Mouse (Mus musculus): ENCODE results near the gene Hamp. TPM values are rescaled to one million over a fixed set of nuclear protein-coding genes. Genes with fewer than 3 reads are reported as not detected.

Hamp gene
- total RNA-seq, 2 experiments from 2014 or later = not detected

GRCm38 (mm10) chr7:30917219-30917618 lies 26.6 kb downstream of the Hamp start:
- no peak for ATAC-seq (replicated peaks; ENCODE audit: low FRiP score, low TSS enrichment, poor library complexity, severe bottlenecking)

DNA sequence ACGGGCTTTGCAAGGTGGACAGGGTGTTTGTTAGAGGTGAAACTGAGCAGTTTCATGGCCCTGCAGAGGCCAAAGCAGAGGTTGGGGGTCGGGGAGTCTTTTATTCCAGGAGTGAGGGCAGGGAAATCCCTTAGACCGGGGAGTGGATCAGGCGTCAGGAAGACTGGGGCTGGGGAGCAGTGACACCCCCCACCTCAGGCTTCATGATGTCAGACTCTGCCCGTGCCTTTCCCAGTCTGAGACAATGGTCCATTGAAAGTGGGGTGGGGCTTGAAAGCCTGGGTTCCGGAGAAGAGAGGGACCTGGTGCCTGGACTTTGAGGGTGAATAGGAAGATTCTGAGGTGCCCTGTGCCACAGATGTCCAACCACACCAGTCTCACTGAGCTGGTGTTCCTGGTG lies 27.1 kb downstream of the Hamp start:
- no peak for ATAC-seq (replicated peaks; ENCODE audit: low FRiP score, low TSS enrichment, poor library complexity, severe bottlenecking)

DNA sequence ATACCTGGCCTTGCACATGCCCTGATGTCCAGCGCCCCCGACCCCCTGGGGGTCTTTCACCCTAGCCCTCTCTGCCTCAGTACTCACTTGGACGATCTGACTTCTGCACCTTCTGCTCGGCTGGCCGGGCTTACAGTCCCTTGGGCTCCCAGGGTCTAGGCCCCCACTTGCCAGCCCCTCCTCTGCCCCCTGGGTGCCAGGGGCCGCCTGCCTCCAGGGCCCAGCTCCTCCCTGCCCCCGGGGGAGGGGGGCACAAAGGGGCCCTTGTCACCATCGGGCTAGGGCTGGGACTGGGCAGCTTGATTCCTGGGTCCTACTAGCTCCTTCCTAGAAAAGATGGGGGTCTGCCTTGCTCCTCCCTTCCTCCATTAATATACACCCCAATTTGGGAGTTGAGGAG lies 29.1 kb downstream of the Hamp start, which contains the start of gene Mag:
Gene Mag, minus strand, starts transcription at position 142 of the 400 bp plus-strand sequence.
- ATAC-seq (replicated peaks; ENCODE audit: low FRiP score, low TSS enrichment, poor library complexity, severe bottlenecking) = no peak

DNA sequence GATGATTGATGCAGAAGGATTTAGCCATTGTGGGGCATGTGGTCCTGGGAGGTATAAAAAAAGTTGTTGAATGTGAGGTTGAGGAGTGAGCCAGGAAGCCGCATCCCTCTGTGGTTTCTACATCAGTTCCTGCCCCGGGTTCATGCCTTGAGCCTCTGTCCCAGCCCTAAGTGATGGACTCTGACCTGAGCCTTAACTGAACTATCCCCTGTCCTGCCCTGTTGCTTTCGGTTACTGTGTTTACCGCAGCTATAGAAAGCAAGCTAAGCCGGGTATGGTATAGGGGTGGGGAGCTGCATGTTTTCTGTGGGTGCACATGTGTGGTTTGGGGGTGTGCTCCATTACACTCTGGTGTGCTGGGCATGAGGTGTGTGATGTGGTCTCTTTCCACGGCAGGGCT lies 34.1 kb downstream of the Hamp start:
- ATAC-seq (replicated peaks; ENCODE audit: low FRiP score, low TSS enrichment, poor library complexity, severe bottlenecking) = no peak

GRCm38 (mm10) chr7:30908992-30909431 lies 34.8 kb downstream of the Hamp start:
- ATAC-seq (replicated peaks; ENCODE audit: low FRiP score, low TSS enrichment, poor library complexity, severe bottlenecking) = no peak

GRCm38 (mm10) chr7:30908277-30908991 lies 35.4 kb downstream of the Hamp start:
- ATAC-seq (replicated peaks; ENCODE audit: low FRiP score, low TSS enrichment, poor library complexity, severe bottlenecking) = no peak

DNA sequence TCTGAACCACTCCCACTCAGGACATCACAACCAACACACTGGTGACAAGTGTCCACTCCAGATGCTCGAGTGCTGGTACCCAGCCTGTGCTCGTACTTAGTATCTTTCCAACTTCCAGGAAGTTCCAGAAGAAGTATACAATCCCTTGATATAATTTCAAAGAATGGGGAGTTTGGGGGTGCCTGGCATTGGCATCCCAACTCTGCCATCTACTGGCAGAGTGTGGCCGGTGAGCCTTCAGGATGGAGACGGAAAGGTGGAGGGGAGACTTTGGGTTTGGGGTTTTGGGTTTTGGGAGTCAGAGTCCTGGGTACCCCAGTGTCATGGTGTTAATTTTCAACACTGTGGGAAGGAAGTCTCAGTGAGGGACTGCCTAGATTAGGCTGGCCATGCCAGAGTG lies 39.8 kb downstream of the Hamp start:
- ATAC-seq (replicated peaks; ENCODE audit: low FRiP score, low TSS enrichment, poor library complexity, severe bottlenecking) = no peak

DNA sequence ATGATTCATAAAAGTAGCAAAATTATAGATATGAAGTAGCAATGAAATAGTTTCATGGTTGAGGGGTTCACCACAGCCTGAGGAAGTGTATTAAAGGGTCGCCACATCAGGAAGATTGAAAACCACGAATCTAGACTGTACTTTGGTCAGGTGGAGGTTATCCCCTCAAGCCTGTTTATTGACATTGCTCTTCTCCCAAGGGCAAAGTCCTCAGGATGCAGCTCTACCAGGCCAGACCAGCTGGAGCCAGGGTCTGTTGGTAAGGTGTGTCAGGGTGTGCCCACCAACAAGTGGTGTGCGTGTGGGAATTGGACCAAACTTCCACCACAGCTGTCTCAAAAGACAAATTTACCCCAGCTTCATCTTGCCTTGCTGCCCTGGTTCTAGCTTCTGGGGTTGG lies 48.6 kb downstream of the Hamp start:
- no peak for ATAC-seq (replicated peaks; ENCODE audit: low FRiP score, low TSS enrichment, poor library complexity, severe bottlenecking)

- ATAC-seq (replicated peaks; ENCODE audit: low FRiP score, low TSS enrichment, poor library complexity, severe bottlenecking) = no peak
Measured at GRCm38 (mm10) chr7:30892515-30892914, 51.3 kb downstream of the Hamp start.

Other genes starting within 250 kb of the Hamp start
- not detected in 2 replicates for gene 2200002J24Rik, start 245.1 kb downstream of the Hamp start, total RNA-seq (2014; fragmentation: Nextera tagmentation)
- not detected in 2 replicates for gene 2200002J24Rik, start 245.1 kb downstream of the Hamp start, total RNA-seq (2017)
- gene Atp4a, start 231.8 kb downstream of the Hamp start, total RNA-seq (2014; fragmentation: Nextera tagmentation) = 11.2 and 16.0 TPM in 2 replicates
- 1.4 and 2.9 TPM in 2 replicates for gene Atp4a, start 231.8 kb downstream of the Hamp start, total RNA-seq (2017)
- gene Tmem147, start 214.5 kb downstream of the Hamp start, total RNA-seq (2014; fragmentation: Nextera tagmentation) = 285 and 294 TPM in 2 replicates
- gene Tmem147, start 214.5 kb downstream of the Hamp start, total RNA-seq (2017) = 59.7 and 85.5 TPM in 2 replicates
- gene Gapdhs, start 200.4 kb downstream of the Hamp start, total RNA-seq (2014; fragmentation: Nextera tagmentation) = not detected in 2 replicates
- gene Gapdhs, start 200.4 kb downstream of the Hamp start, total RNA-seq (2017) = not detected in 2 replicates
- gene Sbsn, start 192.6 kb downstream of the Hamp start, total RNA-seq (2014; fragmentation: Nextera tagmentation) = 3.3 and 4.5 TPM in 2 replicates
- 2.7 and 11.6 TPM in 2 replicates for gene Sbsn, start 192.6 kb downstream of the Hamp start, total RNA-seq (2017)
- gene Dmkn, start 180.3 kb downstream of the Hamp start, total RNA-seq (2014; fragmentation: Nextera tagmentation) = not detected in 2 replicates
- gene Dmkn, start 180.3 kb downstream of the Hamp start, total RNA-seq (2017) = not detected in 2 replicates
- gene Krtdap, start 156.1 kb downstream of the Hamp start, total RNA-seq (2014; fragmentation: Nextera tagmentation) = not detected in 2 replicates
- not detected in 2 replicates for gene Krtdap, start 156.1 kb downstream of the Hamp start, total RNA-seq (2017)
- 0.20 and 1.1 TPM in 2 replicates for gene Ffar2, start 120.3 kb downstream of the Hamp start, total RNA-seq (2014; fragmentation: Nextera tagmentation)
- 1.7 and 12.6 TPM in 2 replicates for gene Ffar2, start 120.3 kb downstream of the Hamp start, total RNA-seq (2017)
- gene Ffar3, start 87.9 kb downstream of the Hamp start, total RNA-seq (2014; fragmentation: Nextera tagmentation) = not detected in 2 replicates
- gene Ffar3, start 87.9 kb downstream of the Hamp start, total RNA-seq (2017) = not detected in 2 replicates
- gene Ffar1, start 82.5 kb downstream of the Hamp start, total RNA-seq (2014; fragmentation: Nextera tagmentation) = 0.24 TPM in 1 of 2 replicates, not detected in the other
- gene Ffar1, start 82.5 kb downstream of the Hamp start, total RNA-seq (2017) = not detected in 2 replicates
- gene Cd22, start 63.7 kb downstream of the Hamp start, total RNA-seq (2014; fragmentation: Nextera tagmentation) = 4.0 and 8.6 TPM in 2 replicates
- gene Cd22, start 63.7 kb downstream of the Hamp start, total RNA-seq (2017) = 0.27 TPM in 1 of 2 replicates, not detected in the other
- gene Mag, start 29.2 kb downstream of the Hamp start, total RNA-seq (2014; fragmentation: Nextera tagmentation) = 0.83 TPM in 1 of 2 replicates, not detected in the other
- not detected in 2 replicates for gene Mag, start 29.2 kb downstream of the Hamp start, total RNA-seq (2017)
- not detected in 2 replicates for gene Hamp2, start 19.4 kb downstream of the Hamp start, total RNA-seq (2014; fragmentation: Nextera tagmentation)
- not detected in 2 replicates for gene Hamp2, start 19.4 kb downstream of the Hamp start, total RNA-seq (2017)
- 56.5 and 84.3 TPM in 2 replicates for gene Usf2, start 12.8 kb upstream of the Hamp start, total RNA-seq (2014; fragmentation: Nextera tagmentation)
- gene Usf2, start 12.8 kb upstream of the Hamp start, total RNA-seq (2017) = 71.7 and 126 TPM in 2 replicates
- not detected in 2 replicates for gene Lsr, start 29.4 kb upstream of the Hamp start, total RNA-seq (2014; fragmentation: Nextera tagmentation)
- 0.11 and 0.99 TPM in 2 replicates for gene Lsr, start 29.4 kb upstream of the Hamp start, total RNA-seq (2017)
- gene Fam187b, start 29.8 kb upstream of the Hamp start, total RNA-seq (2014; fragmentation: Nextera tagmentation) = not detected in 2 replicates
- not detected in 2 replicates for gene Fam187b, start 29.8 kb upstream of the Hamp start, total RNA-seq (2017)
- gene Fxyd5, start 98.4 kb upstream of the Hamp start, total RNA-seq (2014; fragmentation: Nextera tagmentation) = 27.6 and 29.5 TPM in 2 replicates
- 41.7 and 47.6 TPM in 2 replicates for gene Fxyd5, start 98.4 kb upstream of the Hamp start, total RNA-seq (2017)
- not detected in 2 replicates for gene Fxyd7, start 107.4 kb upstream of the Hamp start, total RNA-seq (2014; fragmentation: Nextera tagmentation)
- gene Fxyd7, start 107.4 kb upstream of the Hamp start, total RNA-seq (2017) = not detected in 2 replicates
- gene Fxyd1, start 113.2 kb upstream of the Hamp start, total RNA-seq (2014; fragmentation: Nextera tagmentation) = not detected in 2 replicates
- not detected in 2 replicates for gene Fxyd1, start 113.2 kb upstream of the Hamp start, total RNA-seq (2017)
- not detected in 2 replicates for gene Lgi4, start 115.3 kb upstream of the Hamp start, total RNA-seq (2014; fragmentation: Nextera tagmentation)
- gene Lgi4, start 115.3 kb upstream of the Hamp start, total RNA-seq (2017) = not detected in 2 replicates
- not detected in 2 replicates for gene Fxyd3, start 132.7 kb upstream of the Hamp start, total RNA-seq (2014; fragmentation: Nextera tagmentation)
- gene Fxyd3, start 132.7 kb upstream of the Hamp start, total RNA-seq (2017) = not detected in 2 replicates
- 103 and 201 TPM in 2 replicates for gene Hpn, start 171.3 kb upstream of the Hamp start, total RNA-seq (2014; fragmentation: Nextera tagmentation)
- 28.3 and 32.3 TPM in 2 replicates for gene Hpn, start 171.3 kb upstream of the Hamp start, total RNA-seq (2017)
- gene Scn1b, start 183.0 kb upstream of the Hamp start, total RNA-seq (2014; fragmentation: Nextera tagmentation) = 0.64 TPM in 1 of 2 replicates, not detected in the other
- gene Scn1b, start 183.0 kb upstream of the Hamp start, total RNA-seq (2017) = 1.4 TPM in 1 of 2 replicates, not detected in the other
- gene Gramd1a, start 211.9 kb upstream of the Hamp start, total RNA-seq (2014; fragmentation: Nextera tagmentation) = 75.2 and 78.4 TPM in 2 replicates
- gene Gramd1a, start 211.9 kb upstream of the Hamp start, total RNA-seq (2017) = 19.2 and 29.6 TPM in 2 replicates